Mouse (Mus musculus) neutrophil, adult 5-6 weeks (primary cell): ENCODE data around the gene Tbx4. TPM values are rescaled to one million over a fixed set of nuclear protein-coding genes. Genes with fewer than 3 reads are reported as not detected.

ENCODE experiments used
- ATAC-seq: fragments of 151-379, 151-347 bp; 2 replicates; pipeline ENCODE4 v1.8.0; 2017; ENCODE audit warnings: mild to moderate bottlenecking, moderate TSS enrichment; ENCODE audit not compliant: insufficient number of reproducible peaks, poor library complexity, low FRiP score, severe bottlenecking; ENCODE audit errors: extremely low read depth
- total RNA-seq: library from RNA; stranded (forward); fragments of 200-1000 nt; gene quantifications from 2 replicates; pipeline ENCODE4 v1.2.3, GENCODE M21; 2017

The Tbx4 gene
- total RNA-seq, 1 experiment from 2014 or later: not detected

DNA sequence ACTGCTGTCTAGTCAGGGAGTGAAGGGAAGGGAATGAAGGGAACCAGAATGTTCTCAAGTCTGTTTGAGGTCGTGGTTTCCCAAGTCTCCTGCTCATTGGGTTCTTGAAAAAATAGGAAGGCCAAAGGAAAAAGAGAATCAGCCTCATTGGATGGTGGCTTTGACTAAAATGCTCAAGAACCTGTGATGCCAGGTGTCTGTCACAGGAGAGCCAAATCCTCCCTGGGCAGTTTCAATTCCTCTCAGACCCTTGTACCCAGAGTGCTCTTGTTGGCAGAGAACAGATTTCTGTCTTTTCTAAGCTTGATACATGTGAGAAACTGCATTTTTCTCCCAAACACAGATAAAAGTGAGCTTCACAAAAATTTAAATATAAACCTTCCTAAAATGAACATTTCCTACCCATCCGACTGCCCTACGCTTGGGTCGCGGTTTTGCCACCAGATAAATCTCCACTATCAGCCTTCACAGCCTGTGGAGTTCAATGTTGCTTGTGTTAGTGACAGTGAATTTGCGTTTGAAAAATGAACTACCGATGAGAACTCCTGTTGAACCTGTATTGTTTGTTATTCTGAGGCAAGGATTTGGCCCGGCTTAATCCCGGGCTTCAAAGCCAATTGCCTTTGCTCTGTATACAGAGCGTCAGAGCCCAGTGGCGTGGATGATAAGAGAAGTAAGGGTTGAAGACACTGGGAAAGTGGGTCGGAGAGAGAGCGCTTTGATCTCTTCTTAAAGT, 7.3 kb downstream of the Tbx4 start:
- ATAC-seq: no peak

DNA sequence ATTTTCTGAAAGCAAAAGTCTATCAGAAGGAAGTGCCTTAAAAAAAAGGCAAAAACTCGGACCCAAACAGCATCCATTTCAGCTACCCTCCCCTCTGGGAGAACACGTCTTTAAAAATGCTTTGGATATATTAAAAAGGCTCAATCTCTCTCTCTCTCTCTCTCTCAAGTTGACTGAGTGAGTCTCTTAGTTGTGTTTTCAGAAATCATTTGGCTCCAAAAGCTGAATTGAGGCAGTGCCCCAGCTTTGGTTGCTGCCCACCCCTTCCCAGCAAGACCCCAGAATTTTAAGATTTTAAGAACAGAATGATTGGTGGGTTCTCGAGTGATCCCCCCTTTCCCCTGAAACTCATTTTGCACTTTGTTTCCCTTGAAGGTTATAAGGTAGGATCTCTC, 7.9 kb downstream of the Tbx4 start:
- ATAC-seq: no peak

- ATAC-seq: no peak
These were observed 8.7 kb downstream of the Tbx4 start for GRCm38 (mm10) chr11:85894731-85895545.

DNA sequence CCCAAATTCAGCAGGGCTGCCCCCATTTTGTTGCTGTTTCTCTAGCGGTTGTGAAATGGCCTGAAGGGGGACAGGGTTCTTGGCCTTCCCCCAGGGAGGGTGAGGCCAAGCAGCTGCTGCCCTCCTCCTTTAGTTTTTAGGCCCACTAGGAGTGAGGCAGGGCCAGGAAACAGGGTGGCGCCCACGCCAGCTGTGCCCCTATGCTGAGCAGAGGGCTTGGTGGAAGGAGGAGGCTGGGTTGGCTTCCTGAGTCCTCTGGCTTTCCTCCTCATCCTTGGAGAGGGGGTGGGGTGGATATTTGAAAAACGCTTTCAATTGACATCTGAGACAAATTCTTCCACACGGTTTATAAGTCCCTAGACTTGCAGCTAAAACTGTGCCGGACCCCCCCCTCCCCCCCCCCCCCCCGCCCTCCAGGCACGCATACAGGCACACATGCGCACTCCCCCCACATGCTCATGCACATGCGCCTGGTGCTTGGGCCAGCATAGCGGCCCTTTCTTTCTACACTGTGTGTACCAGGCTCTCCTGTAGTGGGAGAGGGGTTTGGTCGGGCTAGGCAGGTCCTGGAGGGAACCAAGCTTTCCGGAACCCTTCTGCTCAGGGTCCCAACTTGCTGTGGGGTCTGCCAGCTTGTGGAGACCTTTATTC, 10.2 kb downstream of the Tbx4 start:
- ATAC-seq: no peak

DNA sequence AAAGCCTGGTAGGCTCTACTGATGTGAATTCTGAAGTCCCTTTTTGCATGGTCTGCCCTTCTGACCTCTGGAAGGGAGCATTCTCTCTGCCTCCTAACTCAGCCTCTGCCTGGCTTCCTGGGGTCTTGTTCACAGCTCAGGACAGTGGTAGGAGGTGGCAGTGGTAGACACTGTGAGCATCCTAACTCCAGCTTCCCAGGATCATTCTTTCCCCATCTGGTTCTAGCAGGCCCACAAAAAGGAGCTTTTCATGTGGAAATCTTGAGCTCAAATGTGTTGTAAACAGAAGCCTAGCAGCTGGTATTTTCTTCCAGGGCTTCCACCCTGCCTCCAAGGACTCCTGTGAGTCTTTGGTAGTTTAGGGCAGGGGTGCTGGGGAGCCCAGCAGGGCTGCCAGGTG, 14.1 kb downstream of the Tbx4 start:
- no peak for ATAC-seq

DNA sequence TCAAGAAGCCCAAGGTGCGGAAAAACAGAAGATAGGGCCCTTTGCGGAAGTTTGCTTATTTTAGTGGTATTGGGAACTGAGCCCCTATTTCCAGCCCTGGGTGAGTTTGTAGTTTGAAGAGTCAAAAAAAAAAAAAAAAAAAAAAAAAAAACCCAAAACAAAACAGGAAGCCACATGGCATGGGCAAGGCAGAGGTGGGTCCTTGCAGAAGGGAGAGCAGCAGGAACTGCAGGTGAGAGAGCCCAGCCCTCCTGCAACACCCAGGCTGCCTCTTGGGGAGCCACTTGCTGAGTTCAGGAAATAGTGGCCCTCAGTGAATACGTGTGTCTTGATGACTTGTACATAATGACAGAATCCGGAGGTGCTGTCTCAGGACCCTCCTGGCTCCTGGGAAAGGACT, 23.3 kb downstream of the Tbx4 start:
- no peak for ATAC-seq

GRCm38 (mm10) chr11:85910133-85910532, 23.9 kb downstream of the Tbx4 start:
- ATAC-seq: no peak

GRCm38 (mm10) chr11:85913506-85913905, 27.3 kb downstream of the Tbx4 start:
- ATAC-seq: no peak

DNA sequence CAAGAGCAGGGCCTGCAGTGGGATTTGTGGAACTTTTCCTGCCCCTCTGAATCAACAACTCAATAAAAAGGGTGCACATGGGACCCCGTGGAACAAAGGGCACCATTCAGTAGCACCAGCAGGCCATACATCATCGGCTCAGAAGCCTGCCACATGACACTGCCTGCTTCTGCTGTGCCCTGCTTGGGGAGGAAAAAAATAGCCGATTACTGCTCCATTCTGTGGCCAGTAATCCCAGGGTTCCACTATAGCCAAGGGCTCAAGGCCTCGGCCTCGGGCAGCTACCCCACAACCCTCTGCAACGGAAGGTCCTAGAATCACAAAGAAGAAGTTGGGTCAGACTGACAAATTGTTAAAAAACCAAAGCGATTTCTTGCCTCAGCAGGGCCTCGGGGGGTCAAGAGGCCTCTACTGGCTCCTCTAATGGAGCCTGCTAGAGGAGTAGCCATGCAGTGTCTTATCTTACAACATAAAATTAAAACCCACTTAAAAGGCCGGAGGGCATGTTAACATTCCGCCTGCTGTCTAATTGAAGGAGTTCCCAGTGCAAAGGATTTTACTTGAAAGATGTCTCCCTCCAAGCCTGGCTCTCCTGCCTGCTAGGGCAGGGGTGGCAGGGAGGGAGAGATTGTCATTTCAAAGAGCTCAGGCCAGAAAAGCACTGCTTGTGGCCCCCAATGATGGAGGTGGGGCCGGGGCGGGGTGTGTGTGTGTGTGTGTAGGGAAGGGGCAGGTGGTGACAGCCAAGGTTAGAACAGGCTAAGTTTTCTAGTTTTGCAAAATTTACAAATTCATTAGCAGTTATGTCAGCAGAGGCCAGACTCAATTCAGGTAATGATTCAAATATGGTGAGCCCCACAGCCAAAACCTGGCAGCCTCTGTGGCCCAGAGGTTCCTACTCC, 31.1 kb downstream of the Tbx4 start:
- no peak for ATAC-seq

- ATAC-seq: no peak
These were observed 31.7 kb downstream of the Tbx4 start for GRCm38 (mm10) chr11:85917993-85918325.

GRCm38 (mm10) chr11:85918388-85918940, 32.2 kb downstream of the Tbx4 start:
- no peak for ATAC-seq

GRCm38 (mm10) chr11:85925294-85925743, 39.1 kb downstream of the Tbx4 start:
- ATAC-seq: no peak

- no peak for ATAC-seq
These were observed 40.1 kb downstream of the Tbx4 start for GRCm38 (mm10) chr11:85926287-85926764.

DNA sequence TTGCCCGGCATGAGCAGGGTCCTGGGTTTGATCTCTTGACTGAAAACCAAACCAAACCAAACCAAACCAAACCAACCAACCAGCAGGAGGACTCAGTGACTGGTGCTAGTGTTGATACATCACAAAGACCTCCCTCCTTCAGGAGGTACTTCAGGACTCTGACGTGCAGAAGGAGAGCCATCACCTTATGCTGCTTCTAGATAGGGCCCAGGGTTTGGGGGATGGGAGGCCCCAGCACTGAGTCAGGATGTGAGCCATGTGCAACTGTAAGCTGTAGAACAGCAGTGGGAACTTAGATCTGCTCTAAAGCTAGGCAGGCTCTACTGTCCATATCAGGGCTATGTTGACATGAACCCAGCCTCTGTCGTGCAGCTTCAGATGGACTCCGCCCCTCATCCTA, 41.9 kb downstream of the Tbx4 start:
- no peak for ATAC-seq

- ATAC-seq: no peak
These were observed 43.4 kb downstream of the Tbx4 start for GRCm38 (mm10) chr11:85929651-85930050.

DNA sequence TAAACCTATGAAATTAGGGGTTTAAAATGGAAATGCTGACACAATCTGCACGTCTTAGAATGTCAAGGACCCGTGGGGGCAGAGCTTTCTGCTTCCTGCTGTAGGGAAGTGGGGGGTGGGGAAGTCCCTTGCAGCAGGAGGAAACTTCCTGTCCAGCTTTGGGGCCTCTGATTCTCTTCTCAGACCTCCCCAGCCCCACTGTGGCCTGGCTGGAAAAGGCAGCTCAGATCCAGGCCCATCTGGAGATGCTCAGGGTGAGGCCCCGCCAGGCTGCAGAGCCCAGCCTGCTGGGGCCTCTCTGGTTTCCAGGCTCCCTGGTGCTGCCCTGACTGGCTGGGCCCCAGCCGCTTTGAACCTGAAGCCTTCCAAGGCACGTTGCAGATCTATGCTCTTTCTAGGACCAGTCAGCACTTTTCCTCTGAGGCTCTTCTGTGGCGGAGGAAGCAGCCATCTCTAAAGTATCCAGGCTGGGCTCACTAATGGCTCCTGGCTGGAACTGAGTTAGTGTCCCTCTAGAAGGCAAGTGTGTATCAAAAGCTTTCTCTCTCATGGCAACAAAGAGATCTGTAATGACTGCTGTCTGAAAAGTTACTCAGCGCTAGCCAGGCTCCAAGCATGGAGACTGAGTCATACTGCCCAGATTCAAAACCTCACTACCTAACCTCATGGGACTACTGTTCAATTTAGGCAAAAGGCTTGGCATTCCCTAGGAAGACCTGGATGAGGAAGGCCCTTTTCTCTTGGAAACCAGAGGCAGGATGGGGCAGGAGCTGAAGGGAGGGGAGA, 55.8 kb downstream of the Tbx4 start:
- ATAC-seq: no peak

DNA sequence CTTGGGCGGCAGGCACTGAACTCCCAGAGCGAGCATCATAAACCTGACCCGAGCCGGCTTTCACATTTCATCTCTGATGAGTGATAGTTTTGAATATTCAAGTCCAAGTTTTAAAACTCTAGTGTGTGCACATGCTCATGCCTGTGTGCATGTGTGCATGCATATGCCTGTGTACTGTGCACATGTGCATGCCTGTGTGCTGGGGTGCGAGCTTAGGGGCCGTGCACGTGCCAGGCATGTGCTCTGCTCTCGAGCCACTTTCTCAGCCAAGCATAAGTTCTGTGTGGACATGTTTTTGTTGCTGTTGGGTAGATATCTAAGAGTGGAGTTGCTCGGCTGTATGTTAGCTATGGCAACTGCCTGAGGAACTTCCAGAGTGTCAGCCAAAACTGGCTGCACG, 62.5 kb downstream of the Tbx4 start:
- no peak for ATAC-seq

DNA sequence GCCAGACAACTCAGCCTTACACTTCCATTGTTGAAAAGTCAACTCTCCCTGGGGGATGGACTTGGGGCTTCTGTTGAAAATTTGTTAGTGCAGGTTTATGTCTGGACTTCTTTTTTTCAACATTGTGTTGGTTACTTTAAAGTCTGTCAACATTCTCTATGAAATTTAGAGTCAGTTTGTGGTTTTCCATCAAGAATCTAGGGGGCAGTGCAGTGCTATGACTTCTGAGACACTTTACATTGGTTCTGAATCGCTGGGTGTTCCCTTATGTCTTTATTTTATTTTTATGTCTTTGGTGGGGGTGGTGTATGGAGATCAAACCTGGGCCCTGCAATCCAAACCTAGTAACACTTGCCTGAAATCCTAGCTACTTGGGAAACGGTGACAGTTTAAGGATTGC, 63.5 kb downstream of the Tbx4 start:
- ATAC-seq: no peak
